ENCODE assay signal across 8 mouse cellular contexts in the genomic region with DNA sequence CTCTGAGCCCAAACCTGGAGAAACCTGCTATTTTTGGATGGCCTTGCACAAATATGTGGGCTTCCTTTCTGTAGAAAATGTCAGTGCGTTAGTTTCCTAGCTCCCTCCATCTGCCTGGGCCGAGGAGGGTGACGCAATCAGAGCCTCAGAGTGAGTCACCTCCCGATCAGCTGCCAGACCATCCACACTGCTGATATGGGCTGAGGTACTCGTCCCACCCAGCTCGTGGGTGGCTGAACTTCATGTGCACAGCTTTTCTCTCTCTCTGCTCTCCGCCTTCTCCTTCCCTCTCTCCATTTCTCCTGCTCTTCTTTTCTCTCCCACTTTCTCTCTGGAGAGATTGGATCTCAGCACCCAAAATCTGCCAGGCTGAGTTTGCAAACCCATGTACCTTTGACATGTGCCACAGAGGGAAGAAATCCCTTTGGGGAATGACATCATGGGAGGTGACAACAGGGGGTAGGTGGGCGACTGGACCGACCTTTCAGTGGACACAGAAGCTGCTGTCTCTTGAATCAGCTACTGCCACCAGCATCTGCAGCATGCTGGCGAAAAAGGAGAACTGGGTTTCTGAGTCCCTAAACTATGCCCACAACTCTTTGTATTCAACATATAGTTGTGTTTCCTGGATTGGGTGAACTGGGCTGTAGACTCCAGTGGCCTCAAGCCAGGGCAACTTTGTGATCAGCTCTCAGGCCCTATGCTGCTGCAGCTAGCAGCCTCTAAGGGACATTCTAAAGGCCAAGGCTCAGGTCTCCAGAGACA. TPM values are rescaled to one million over a fixed set of nuclear protein-coding genes. Genes with fewer than 3 reads are reported as not detected.
A peak's percentile ranks its signal among the peaks of the same experiment; 100 is the strongest.
DNase-seq lines count a peak whose midpoint lies in the region; ATAC-seq lines count a peak whose summit lies in the region.

No protein-coding gene starts in this region.

- WGBS in forebrain, embryonic 16.5 days = 81% methylated on average over 10 of the region's 10 CpGs

- H3K36me3 ChIP-seq in forebrain, embryonic 16.5 days (ENCODE audit: control insufficient read depth, insufficient read depth) = no peaks in the 10 kb centered on the region

- H3K4me3 ChIP-seq in forebrain, embryonic 16.5 days (replicated peaks; ENCODE audit: low read length) = no peak overlapping the region

- H3K27me3 ChIP-seq in forebrain, embryonic 16.5 days (replicated peaks; ENCODE audit: control insufficient read depth, insufficient read depth, low read length) = no peaks in the 10 kb centered on the region

- no peaks in the 10 kb centered on the region for H3K9me3 ChIP-seq in forebrain, embryonic 16.5 days (ENCODE audit: control insufficient read depth, low read length)

- H3K9ac ChIP-seq in forebrain, embryonic 16.5 days (replicated peaks; ENCODE audit: low read depth, low read length) = no peak overlapping the region

- H3K4me1 ChIP-seq in forebrain, embryonic 16.5 days (replicated peaks; ENCODE audit: control insufficient read depth, insufficient read depth, low read length) = no peaks in the 10 kb centered on the region

- DNase-seq in urinary bladder, adult 18-20 months (ENCODE audit: low spot score in 2 of 2) = peak; percentile 49 to 88
- no peak for DNase-seq in urinary bladder, postnatal 10 days (ENCODE audit: low spot score)
- peak; percentile 98 for DNase-seq in heart, adult 11 months
- DNase-seq in layer of hippocampus, postnatal 36 days = peak; percentile 77 to 81
- peak; percentile 55 to 59 for DNase-seq in monocyte, adult 2 months (ENCODE audit: low read depth in 1 of 2, low spot score in 2 of 2)
- peak; percentile 50 for DNase-seq in yolk sac, embryonic 10.5 days (ENCODE audit: low spot score)
- no peak for DNase-seq in cerebellum, adult 9-11 months

- no peak overlapping the region for H3K4me2 ChIP-seq in forebrain, embryonic 16.5 days (ENCODE audit: low read length)

- H3K27ac ChIP-seq in forebrain, embryonic 16.5 days (ENCODE audit: low read length) = no peak overlapping the region

- no peak for ATAC-seq in forebrain, embryonic 16.5 days

RNA-seq across cellular contexts. Expression of a gene that starts 36.1 kb away (rescaled TPM):
- total RNA-seq in layer of hippocampus, postnatal 36 days (2021) = 10 to 100 TPM; 40.1 to 45.2 TPM
- 7.4 and 7.8 TPM in 2 replicates for polyA plus RNA-seq in forebrain, embryonic 16.5 days (2015; fragmentation: Nextera tagmentation; extraction: Ambion mirVana)

Comparison
In these comparisons a context has a peak if more than half of its experiments do, and no peak if none do; other contexts are left out.
1. DNase-seq: peak in urinary bladder, adult 18-20 months (2 of 2), heart, adult 11 months (single experiment), layer of hippocampus, postnatal 36 days (2 of 2), monocyte, adult 2 months (2 of 2) and yolk sac, embryonic 10.5 days (single experiment); none in urinary bladder, postnatal 10 days (single experiment) and cerebellum, adult 9-11 months (single experiment).